Mouse (Mus musculus) small intestine, adult 2 months (tissue): ENCODE measurements around the gene Fblim1. TPM values are rescaled to one million over a fixed set of nuclear protein-coding genes. Genes with fewer than 3 reads are reported as not detected.
A peak's percentile ranks its signal among the peaks of the same experiment; 100 is the strongest.

Experiments
- H3K27ac ChIP-seq: fragments of 200-500 bp; 2 replicates; pipeline ENCODE4 v1.5.1; 2012; ENCODE audit warnings: low read depth, low read length, control low read depth, inconsistent platforms; ENCODE audit not compliant: insufficient read depth
- H3K27me3 ChIP-seq: fragments of 200-500 bp; 2 replicates; pipeline ENCODE4 v1.6.1; 2012; ENCODE audit warnings: mild to moderate bottlenecking, moderate library complexity, low read length, inconsistent platforms; ENCODE audit not compliant: control insufficient read depth, insufficient read depth
- H3K36me3 ChIP-seq: fragments of 200-500 bp; 2 replicates; pipeline ENCODE4 v1.6.1; 2012; ENCODE audit warnings: mild to moderate bottlenecking, low read length, control low read depth, inconsistent platforms; ENCODE audit not compliant: control insufficient read depth, insufficient read depth
- H3K4me1 ChIP-seq: fragments of 200-500 bp; 2 replicates; pipeline ENCODE4 v1.6.1; 2012; ENCODE audit warnings: low read length, inconsistent platforms, mixed read lengths; ENCODE audit not compliant: control insufficient read depth, insufficient read depth, insufficient read length
- H3K4me3 ChIP-seq: fragments of 200-500 bp; 2 replicates; pipeline ENCODE4 v1.5.1; 2012; ENCODE audit warnings: low read depth, mild to moderate bottlenecking, control low read depth, inconsistent platforms, low read length, moderate library complexity
- CTCF ChIP-seq: fragments of 200-500 bp; IDR thresholded peaks from 2 replicates; pipeline ENCODE4 v1.5.1; 2012; ENCODE audit warnings: low read depth, mild to moderate bottlenecking, control low read depth, inconsistent platforms, low read length, moderate library complexity, mixed read lengths; ENCODE audit not compliant: insufficient replicate concordance, insufficient read length; ENCODE audit errors: extremely low read depth
- POLR2A ChIP-seq: fragments of 200-500 bp; IDR thresholded peaks from 2 replicates; pipeline ENCODE4 v1.6.1; 2012; ENCODE audit warnings: low read depth, mild to moderate bottlenecking, control low read depth, inconsistent platforms, low read length, moderate library complexity
- WGBS: fragments of 180-500 bp; shearing (Covaris S2); methylation state at CpG from one replicate; pipeline ENCODE4 v1.1.7; 2018; 5-methylcytosine and 5-hydroxymethylcytosine counted together
- polyA plus RNA-seq: library from polyadenylated mRNA; depleted of rRNA; stranded (reverse); fragments of >200 nt; gene quantifications from 2 replicates; pipeline ENCODE4 v1.2.3, GENCODE M21; 2012

Gene Fblim1
- polyA plus RNA-seq, 1 experiment, result 108 TPM

GRCm38 (mm10) chr4:141591547-141591946 is 14.3 kb downstream of the Fblim1 start:
- Histone ChIP-seq H3K4me3 (no peak overlapping the region), H3K36me3 (peaks cover 75% of the 10 kb centered on the region), H3K27ac (no peak overlapping the region), H3K27me3 (no peaks in the 10 kb centered on the region), H3K4me1 (peaks cover 11% of the 10 kb centered on the region)
- TF ChIP-seq CTCF (peak; percentile 86; the same call in 1 of the 2 replicates), POLR2A (no peak)
- WGBS, result 12% methylated on average over 3 of the region's 3 CpGs

- Histone ChIP-seq H3K27ac (no peak overlapping the region), H3K36me3 (peaks cover 78% of the 10 kb centered on the region), H3K4me1 (peaks cover 9% of the 10 kb centered on the region), H3K27me3 (no peaks in the 10 kb centered on the region), H3K4me3 (no peak overlapping the region)
- WGBS, result 79% methylated on average over 8 of the region's 8 CpGs
- no peak for TF ChIP-seq CTCF
- no peak for TF ChIP-seq POLR2A
Observed at GRCm38 (mm10) chr4:141583919-141584318, 22.0 kb downstream of the Fblim1 start.

- Histone ChIP-seq H3K4me1 (peaks cover 17% of the 10 kb centered on the region), H3K27ac (no peak overlapping the region), H3K36me3 (peaks cover 73% of the 10 kb centered on the region), H3K27me3 (no peaks in the 10 kb centered on the region), H3K4me3 (no peak overlapping the region)
- TF ChIP-seq CTCF (no peak), POLR2A (no peak)
- 94% methylated on average over 13 of the region's 13 CpGs for WGBS
Observed at GRCm38 (mm10) chr4:141581051-141581450, 24.8 kb downstream of the Fblim1 start.

GRCm38 (mm10) chr4:141578833-141579232 is 27.1 kb downstream of the Fblim1 start:
- H3K36me3 ChIP-seq, result peaks cover 55% of the 10 kb centered on the region
- H3K4me3 ChIP-seq, result no peak overlapping the region
- H3K27ac ChIP-seq, result peak overlapping the region; percentile 94
- TF ChIP-seq POLR2A (no peak), CTCF (no peak)
- WGBS, result 14% methylated on average over 3 of the region's 3 CpGs
- H3K4me1 ChIP-seq, result peaks cover 26% of the 10 kb centered on the region
- no peaks in the 10 kb centered on the region for H3K27me3 ChIP-seq

- Histone ChIP-seq H3K27ac (no peak overlapping the region), H3K36me3 (peaks cover 39% of the 10 kb centered on the region), H3K27me3 (no peaks in the 10 kb centered on the region), H3K4me3 (no peak overlapping the region), H3K4me1 (peaks cover 42% of the 10 kb centered on the region)
- 97% methylated on average over 7 of the region's 7 CpGs for WGBS
- TF ChIP-seq CTCF (peak; percentile 57; the same call in 1 of the 2 replicates), POLR2A (no peak)
Observed at GRCm38 (mm10) chr4:141576877-141577276, 29.0 kb downstream of the Fblim1 start.

GRCm38 (mm10) chr4:141576404-141576803 is 29.5 kb downstream of the Fblim1 start:
- H3K27ac ChIP-seq, result no peak overlapping the region
- H3K4me1 ChIP-seq, result peaks cover 44% of the 10 kb centered on the region
- no peak for TF ChIP-seq CTCF
- TF ChIP-seq POLR2A, result no peak

GRCm38 (mm10) chr4:141574789-141575702 is 30.9 kb downstream of the Fblim1 start:
- Histone ChIP-seq H3K4me1 (peaks cover 51% of the 10 kb centered on the region), H3K27me3 (no peaks in the 10 kb centered on the region), H3K27ac (peak overlapping the region; percentile 80), H3K4me3 (peak overlapping the region; percentile 48), H3K36me3 (peaks cover 24% of the 10 kb centered on the region)
- WGBS, result 27% methylated on average over 27 of the region's 27 CpGs
- TF ChIP-seq CTCF (peak; percentile 98), POLR2A (no peak; the same call in 1 of the 2 replicates)

More at GRCm38 (mm10) chr4:141576404-141576803, 29.5 kb downstream of the Fblim1 start:
- Histone ChIP-seq H3K36me3 (peaks cover 35% of the 10 kb centered on the region), H3K4me3 (no peak overlapping the region), H3K27me3 (no peaks in the 10 kb centered on the region)
- WGBS, result 88% methylated on average over 11 of the region's 11 CpGs
